Mouse (Mus musculus) erythroid progenitor cell, adult 5-6 weeks (primary cell): ENCODE data around the gene Dpf1. TPM values are rescaled to one million over a fixed set of nuclear protein-coding genes. Genes with fewer than 3 reads are reported as not detected.

Experiments used
- ATAC-seq: replicated peaks from 2 replicates; pipeline ENCODE4 v1.8.0; 2016; ENCODE audit warnings: moderate number of reproducible peaks, mild to moderate bottlenecking, moderate TSS enrichment, inconsistent platforms; ENCODE audit not compliant: poor library complexity, low FRiP score, severe bottlenecking
- total RNA-seq, 2 experiments: library from RNA; stranded (forward) in 1 of 2; stranded (reverse) in 1 of 2; fragments of 150-400 nt in 1 of 2; fragments of 186-747, 209-891 nt in 1 of 2; gene quantifications; 2 replicates each; pipeline versions ENCODE4 v1.2.3 to v1.2.4; 2015 to 2017; ENCODE audit warnings: low replicate concordance in 2 of 2

The Dpf1 gene
- total RNA-seq, 2 experiments from 2014 or later = not detected

DNA sequence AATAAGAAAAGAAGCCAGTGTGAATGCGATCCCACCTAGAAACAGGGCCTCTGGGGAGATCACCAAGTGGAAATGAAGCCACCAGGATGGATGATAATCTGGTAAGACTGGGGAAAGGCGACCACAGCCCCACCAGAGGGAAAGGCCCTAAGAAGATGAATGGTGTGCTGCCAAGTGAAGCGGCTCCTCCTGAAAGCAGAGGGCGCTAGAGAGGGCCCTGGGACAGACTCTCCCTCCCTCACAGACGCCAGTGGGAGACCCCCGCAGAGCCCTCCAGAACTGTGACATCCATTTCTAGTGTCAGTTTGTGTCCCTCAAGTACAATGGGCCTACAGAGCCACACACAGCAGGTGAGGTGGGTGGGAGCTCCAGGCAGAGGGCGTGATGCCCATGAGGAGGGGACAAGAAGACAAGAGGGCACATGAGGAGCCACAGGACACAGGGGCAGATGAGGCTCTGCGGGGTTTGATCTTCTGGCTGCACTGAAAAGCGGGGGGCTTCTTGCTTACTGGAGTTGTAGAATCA lies 33.1 kb downstream of the Dpf1 start:
- ATAC-seq = no peak

DNA sequence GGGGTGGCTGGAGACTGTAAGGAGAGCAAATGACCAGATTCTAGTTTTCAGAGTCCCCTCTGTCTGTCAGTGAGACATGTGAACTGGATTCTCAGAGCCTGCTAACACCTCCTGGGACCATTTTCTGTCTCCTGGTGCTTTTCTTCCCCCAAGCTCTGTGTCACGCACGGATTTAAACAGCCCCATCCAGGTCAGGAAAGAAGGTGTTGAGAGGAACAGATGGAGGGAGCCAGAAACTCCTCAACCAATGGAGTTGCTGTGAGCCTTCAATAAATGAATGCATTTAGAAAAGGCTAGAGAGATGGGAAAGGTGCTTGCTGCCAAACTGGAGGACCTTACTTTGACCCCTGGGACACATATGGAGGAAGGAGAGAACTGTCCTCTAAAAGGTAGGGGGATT lies 34.0 kb downstream of the Dpf1 start:
- ATAC-seq = no peak

DNA sequence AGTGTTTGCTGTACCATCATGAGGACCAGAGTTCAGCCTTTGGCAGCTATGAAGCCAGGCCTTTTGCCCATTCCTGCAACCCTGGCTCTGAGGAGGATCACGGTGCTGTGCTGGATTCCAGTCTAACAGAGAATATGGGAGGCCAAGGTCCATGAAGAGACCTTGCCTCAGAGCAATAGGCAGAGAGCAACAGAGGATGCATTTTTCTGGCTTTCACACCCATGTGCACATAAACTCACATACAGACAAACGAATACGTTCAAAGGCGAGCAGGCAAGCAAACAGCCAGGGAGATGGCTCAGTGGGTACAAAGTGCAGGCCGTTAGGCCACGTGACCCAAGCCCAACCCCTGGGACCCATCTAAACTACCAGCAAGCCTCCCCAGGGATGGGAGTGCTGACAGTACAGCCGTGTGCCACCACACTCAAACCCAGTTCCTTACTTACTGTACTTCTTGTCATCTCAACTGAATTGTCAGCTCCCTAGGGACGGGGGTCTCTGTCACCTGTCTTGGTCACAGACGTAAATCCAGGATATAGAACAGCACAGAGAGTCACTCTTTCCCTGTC lies 34.7 kb downstream of the Dpf1 start:
- no peak for ATAC-seq

DNA sequence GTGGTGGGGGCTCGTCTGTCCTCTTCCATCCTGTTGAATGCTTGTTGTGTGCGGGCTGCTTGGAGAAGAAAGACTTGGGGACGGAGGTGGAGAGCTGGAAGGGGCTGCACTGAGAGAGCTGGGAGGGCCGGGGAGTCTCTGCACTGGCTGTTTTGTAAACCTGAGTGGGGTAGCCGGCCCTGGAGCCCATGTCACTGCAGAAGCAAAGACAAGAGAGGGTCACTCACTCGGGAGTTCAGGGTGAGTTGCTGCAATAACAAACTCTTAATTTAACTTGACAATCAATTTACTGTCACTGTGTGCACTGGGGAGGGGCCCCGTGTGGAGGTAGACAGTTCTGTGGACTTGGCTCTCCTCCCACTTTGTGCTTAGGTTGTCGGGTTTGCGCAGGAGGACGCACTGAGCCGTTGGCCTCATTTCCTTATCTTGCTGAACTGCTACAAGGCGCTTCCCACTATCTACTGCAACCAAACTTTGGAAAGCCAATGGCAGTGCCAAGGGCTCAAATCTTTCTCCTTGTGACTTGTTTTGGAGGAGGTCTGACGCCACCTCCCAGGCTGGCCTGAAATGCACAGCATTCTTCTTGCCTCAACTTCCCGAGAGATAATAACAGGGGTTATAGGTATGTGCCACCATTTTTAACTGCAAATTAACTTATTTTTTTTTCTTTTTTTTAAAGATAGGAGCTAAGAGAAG lies 35.4 kb downstream of the Dpf1 start:
- peak; percentile 77 for ATAC-seq

DNA sequence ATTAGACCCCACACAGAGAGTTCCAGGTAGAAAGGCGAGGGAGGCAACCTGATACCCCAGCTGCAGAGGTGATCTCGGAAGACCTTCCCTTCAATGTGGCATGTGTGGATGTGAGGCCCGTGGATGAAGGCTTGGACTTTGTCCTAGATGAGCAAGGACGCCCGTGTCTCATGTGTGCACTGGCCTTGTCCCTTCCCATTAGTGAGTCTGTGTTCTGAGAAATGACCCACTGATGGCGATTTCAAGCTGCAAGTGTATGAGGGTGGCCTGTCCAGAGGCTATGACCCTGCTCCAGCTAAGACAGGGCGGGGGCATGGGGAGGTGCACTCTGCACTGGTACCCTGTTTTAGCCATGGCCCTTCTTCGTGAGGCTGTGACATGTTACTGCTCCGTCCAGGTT lies 36.5 kb downstream of the Dpf1 start:
- no peak for ATAC-seq

DNA sequence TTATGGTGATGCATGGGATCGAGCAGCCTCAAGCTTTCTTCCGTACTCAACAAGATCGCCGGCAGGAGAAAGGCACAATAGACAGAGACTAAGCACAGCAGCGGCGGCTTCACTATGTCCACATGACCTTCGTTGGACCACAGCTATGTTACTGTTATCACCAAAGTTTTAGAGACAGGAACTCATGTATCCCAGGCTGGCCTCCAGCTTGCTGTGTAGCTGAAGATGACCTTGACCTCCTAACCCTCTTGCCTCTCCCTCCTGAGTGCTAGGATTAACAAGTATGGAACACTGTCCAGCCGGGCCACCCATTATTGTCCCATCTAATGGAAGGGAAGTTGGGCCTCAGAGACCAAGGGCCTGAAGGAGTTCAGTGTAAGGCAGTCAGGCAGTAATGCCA lies 37.1 kb downstream of the Dpf1 start:
- ATAC-seq = no peak

DNA sequence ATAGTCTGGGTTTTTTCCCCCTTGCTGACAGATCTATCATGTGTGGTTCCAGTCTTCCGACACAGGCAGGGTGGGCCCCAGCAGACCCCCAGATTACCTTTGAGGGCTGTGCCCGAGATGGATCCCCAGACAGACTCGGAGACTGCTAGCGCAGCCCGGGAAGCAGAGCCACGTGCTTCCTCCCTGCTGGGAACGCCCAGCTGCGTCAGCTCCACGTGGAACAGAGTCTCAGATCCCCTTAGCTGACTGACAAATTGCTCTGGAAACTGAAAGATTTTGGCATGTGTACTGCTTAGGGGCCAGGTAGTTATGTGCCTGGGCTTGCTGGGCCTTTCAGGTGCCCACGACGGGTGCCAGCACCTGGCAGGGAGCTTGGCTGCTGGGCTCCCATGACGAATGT lies 38.0 kb downstream of the Dpf1 start:
- ATAC-seq = no peak

DNA sequence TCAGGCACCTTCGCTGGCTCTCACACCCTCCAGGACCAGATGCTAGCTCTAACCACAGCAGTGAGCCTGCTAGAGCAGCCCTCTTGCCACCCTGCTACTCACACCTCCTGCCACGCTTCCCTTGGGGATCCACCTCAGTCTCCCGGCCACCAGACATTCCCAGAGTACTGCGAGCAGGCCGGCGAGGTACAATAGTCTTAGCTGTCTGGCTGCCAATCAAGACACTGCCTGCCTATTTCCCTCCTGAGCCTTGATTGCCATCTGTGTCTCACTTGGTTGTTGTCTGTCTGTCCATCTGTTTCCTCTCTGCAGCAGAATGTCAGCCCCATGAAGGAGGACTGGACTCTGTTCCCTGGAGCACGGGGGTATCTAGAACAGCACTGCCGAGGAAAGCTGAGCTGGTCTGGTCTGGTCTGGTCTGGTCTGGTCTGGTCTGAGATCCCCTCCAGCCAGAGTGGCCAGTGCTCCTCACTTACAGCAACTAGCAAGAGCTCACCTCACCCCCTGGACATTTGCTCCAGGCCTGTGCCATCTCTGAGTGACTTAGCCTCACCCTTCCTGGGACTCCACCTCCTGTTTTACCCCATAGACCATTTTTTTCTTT lies 38.8 kb downstream of the Dpf1 start:
- no peak for ATAC-seq

DNA sequence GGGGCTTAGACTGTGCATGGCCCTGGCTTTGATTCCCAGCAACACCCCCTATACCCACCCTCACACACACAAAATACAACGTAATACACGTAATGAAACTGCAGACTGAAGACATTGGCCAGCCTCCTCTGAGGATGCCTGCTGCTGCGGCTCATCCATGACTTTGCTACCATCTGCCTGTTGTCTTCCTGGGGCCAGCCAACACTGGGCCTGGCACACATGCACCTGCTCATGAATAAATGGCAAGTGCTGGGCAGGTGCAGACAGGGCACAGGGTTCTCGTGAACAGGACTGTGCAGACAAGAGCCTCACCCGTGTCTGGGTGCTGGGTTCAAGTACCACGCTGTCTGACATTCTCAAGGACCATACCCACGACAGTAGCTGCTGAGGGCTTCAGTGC lies 40.0 kb downstream of the Dpf1 start:
- ATAC-seq = no peak

DNA sequence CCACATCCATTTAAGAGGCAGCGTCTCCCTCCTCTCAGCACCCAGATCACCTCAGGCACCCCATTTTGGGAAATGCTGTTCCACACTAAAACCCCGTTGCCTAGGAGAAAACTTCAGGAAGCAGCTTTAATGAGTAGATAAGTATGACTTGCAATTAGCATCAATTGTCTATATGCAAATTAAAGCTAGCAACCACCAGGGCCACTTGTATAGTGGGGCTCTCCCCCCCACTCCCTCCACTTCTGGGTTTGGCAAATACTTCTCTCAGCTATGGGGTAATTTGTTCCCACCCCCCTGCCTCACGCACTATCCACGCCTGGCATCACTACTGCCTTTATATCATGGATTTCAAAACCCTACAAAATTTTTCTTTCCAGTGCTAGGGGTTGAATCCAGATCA lies 41.8 kb downstream of the Dpf1 start:
- no peak for ATAC-seq

DNA sequence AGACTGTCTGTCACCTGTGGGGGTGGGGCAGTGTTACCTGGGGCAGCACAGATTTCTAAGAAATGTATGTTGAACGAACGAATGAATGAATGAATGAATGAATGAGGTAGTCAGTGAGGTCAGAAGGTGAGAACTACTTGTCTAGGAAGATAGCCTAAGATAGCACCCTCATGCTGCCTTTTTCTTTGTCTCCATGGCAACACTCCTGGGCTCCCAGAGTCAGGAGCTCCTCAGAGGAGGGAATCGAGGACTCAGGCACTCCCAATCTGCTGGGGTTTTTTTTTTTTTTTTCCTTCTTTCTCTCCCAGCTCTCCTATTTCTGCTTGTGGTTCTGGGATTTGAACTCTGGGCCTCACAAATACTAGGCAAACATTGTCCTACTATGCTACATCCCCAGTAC lies 42.5 kb downstream of the Dpf1 start:
- ATAC-seq = no peak

DNA sequence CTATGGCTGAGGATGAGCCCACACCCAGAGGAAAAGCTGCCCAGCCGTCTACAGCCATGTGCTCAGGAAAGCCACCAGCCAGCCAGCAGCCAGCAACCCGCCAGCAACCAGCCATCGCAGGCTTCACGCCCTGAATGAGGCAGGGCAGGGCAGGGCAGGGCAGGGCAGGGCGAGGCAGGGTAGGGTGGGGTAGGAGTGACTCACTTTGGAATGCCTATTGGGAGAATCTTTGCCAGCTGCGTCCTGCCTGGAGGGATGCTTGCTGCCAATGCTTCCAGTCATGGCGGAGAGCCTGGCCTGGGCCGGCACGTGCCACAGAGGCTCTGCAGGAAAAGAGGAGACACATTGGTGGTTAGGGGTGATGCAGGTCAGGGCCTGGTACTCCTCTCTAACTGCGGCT lies 46.7 kb downstream of the Dpf1 start:
- no peak for ATAC-seq

DNA sequence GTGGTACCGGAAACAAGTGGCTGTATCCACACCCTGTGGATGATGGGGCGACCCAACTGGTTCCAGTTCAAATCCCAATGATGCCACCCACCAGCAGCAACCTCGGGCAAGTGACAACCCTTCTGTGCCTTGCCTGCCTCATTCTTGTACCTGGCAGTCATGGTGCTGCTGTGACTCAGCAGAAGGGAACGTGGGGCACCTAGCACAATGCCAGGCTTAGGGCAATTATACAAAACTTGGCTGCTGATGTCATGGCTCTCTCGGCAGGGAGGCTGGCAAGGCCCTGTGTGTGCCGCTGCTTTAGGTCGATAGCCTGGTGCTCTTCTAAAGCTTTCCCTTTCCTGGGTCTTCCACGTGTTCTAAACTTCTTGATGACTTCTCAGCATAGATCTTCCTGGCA lies 48.5 kb downstream of the Dpf1 start:
- no peak for ATAC-seq

DNA sequence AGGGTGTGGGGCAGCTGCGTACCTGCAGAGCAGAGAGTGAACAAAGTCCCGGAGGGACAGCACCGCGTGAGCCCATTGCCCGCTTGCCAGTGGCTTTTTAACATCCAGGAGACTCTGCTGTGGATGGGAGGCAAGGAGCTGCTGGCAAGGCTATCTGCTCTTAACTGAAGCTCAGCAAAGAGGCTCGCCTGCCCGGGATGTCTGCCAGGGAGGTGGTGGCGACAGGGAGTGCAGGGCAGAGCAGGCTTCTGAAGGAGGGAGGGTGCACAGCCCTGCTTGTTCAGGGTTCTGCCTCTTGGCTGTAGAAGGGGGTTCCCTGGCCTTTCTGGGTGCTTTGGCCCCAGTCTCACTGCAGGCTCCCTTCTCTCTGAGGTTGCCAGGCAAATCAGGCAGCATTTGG lies 50.4 kb downstream of the Dpf1 start:
- ATAC-seq = no peak

DNA sequence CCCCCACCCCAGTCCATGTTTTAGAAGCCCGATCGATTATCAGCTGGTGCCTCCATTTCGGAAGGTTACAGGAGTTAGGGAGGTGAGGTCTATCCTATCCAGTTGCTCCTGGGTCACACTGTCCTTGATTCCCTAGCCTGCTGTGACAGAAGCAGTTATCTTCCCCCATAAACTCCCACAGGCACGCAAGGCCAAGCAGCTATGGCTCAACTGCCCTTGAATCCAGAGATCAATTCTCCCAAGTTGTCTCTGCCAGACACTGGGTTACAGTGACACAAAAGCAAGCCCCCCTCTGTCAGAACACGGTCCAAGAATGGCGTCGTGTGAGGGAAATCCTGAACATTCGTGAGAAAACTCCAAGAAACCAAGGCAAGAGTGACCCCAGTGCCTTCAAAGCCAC lies 51.7 kb downstream of the Dpf1 start:
- no peak for ATAC-seq

DNA sequence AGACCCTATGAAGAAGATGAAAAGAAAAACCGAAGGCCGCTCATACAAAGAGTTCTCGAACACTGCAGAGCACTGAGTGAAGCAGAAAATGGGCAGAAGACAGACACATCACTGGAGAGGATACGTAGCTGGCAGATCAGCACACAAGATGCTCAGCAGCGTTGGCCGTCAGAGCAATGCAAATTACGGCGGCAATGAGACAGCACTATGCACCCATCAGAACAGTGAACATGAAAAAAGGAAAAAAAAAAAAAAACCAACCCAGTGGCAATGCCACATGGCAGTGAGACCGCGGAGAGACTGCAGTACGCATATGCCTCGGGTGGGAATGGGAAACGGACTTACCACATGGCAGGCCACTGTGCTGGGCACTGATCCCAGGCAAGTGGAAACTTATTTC lies 57.7 kb downstream of the Dpf1 start:
- no peak for ATAC-seq

DNA sequence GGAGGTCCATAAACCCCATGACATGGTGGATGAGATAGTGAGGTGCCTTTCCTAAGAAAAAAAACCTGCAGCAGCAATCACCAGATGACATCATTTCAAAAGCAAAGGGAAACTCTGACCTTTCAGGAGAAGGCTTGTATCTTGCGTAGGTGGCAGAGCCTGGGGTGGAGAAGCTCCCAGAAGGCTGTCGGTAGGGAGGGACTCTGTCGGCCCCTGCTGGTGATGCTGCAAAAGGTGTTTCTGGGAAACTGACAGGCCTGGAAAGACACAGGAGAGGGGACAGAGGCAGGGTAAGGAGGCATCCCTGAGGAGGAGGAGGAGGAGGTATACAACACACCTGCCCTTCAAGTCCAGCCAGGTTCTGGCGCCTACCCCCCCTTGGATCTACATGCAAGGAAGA lies 60.3 kb downstream of the Dpf1 start:
- no peak for ATAC-seq

DNA sequence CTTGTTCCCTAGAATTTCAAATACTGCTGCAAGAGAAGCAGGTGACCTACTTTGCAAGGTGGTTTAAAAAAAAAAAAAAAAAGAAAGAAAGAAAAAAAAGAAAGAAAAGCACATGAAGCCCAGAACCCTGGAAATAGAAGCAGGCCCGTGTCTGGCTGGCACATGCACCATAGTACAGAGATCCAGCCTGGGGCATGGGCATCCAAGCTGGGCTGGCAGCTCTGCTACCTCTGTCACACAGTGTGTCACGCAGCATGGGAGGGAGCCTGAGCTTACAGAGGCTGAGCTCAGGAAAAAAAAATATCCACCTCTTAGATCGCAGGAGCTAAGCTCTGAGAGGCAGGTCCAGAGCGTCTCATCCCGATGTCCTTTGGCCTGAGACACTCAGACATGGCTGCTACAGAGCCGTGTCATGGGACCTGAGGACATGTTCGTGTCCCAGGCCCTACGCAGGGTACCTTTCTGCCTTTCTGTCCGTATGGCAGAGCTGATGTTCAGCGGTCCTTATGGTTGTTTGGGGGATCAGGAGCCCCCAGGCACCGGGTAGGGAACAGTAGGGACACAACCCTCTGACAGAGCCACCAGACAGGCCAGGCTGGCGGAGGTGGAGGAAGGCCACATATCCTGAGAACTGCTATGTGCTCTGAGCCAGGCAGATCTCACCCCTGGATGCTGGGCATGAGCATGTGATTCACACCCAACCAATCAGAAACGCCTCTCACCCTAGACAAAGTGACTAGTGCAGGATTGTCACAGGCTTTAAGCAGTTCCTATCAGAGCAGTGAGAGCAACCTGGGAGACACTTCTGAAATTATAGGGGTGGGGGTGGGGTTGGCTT lies 63.6 kb downstream of the Dpf1 start:
- no peak for ATAC-seq
